Mouse (Mus musculus) liver, embryonic 11.5 days (tissue): ENCODE results near the gene Pgm3. TPM values are rescaled to one million over a fixed set of nuclear protein-coding genes. Genes with fewer than 3 reads are reported as not detected.
"Not testable (repeated sequence)": the region's sequence is repeated elsewhere in the genome, so short reads cannot be mapped to it uniquely, and the experiment has no call there.

Source experiments
- ATAC-seq: fragments of 200-750 bp; cut with Nextera tagmentation; replicated peaks from 2 replicates; pipeline ENCODE4 v1.8.0; 2017; ENCODE audit warnings: moderate number of reproducible peaks, mild to moderate bottlenecking, moderate TSS enrichment, moderate library complexity; ENCODE audit not compliant: low FRiP score
- DNase-seq: peaks from one replicate; pipeline ENCODE4 v3.0.0-alpha.2; 2017; ENCODE audit warnings: low spot score
- H3K27ac ChIP-seq: fragments of 300-500 bp; sonication (generic); 2 replicates; pipeline ENCODE4 v1.5.1; 2014; ENCODE audit warnings: mild to moderate bottlenecking, low read depth, low read length, control low read depth
- H3K27me3 ChIP-seq: fragments of 300-500 bp; sonication (generic); replicated peaks from 2 replicates; pipeline ENCODE4 v1.6.1; 2014; ENCODE audit warnings: low read length, mixed read lengths; ENCODE audit not compliant: control insufficient read depth, insufficient read depth
- H3K36me3 ChIP-seq: fragments of 300-500 bp; sonication (generic); 2 replicates; pipeline ENCODE4 v1.6.1; 2014; ENCODE audit warnings: mild to moderate bottlenecking, low read length, moderate library complexity, mixed read lengths; ENCODE audit not compliant: control insufficient read depth, insufficient read depth
- H3K4me1 ChIP-seq: fragments of 300-500 bp; sonication (generic); replicated peaks from 2 replicates; pipeline ENCODE4 v1.6.1; 2014; ENCODE audit warnings: low read length, mixed read lengths; ENCODE audit not compliant: control insufficient read depth, insufficient read depth
- H3K4me2 ChIP-seq: fragments of 300-500 bp; sonication (generic); 2 replicates; pipeline ENCODE4 v1.6.1; 2014; ENCODE audit warnings: mild to moderate bottlenecking, control low read depth, moderate library complexity
- H3K4me3 ChIP-seq: fragments of 300-500 bp; sonication (generic); 2 replicates; pipeline ENCODE4 v1.5.1; 2014; ENCODE audit warnings: low read depth, low read length, control low read depth
- H3K9ac ChIP-seq: fragments of 300-500 bp; sonication (generic); 2 replicates; pipeline ENCODE4 v1.6.1; 2014; ENCODE audit warnings: low read depth, low read length, control low read depth
- H3K9me3 ChIP-seq: fragments of 300-500 bp; sonication (generic); 2 replicates; pipeline ENCODE4 v1.6.1; 2016; ENCODE audit warnings: low read length, inconsistent platforms, mixed read lengths; ENCODE audit not compliant: control insufficient read depth
- WGBS: fragments of 180-500 bp; shearing (Covaris S2); extraction: QIAGEN DNeasy Blood & Tissue Kit; methylation state at CpG from one replicate; pipeline ENCODE4 v1.1.7; 2014; 5-methylcytosine and 5-hydroxymethylcytosine counted together
- polyA plus RNA-seq: library from polyadenylated mRNA; unstranded; fragments of >200 nt; fragmentation: Nextera tagmentation; extraction: Ambion mirVana; gene quantifications from 2 replicates; pipeline ENCODE4 v1.2.1, GENCODE M21; 2014

Gene Pgm3
- polyA plus RNA-seq, 1 experiment from 2014 or later, result 25.9 TPM

DNA sequence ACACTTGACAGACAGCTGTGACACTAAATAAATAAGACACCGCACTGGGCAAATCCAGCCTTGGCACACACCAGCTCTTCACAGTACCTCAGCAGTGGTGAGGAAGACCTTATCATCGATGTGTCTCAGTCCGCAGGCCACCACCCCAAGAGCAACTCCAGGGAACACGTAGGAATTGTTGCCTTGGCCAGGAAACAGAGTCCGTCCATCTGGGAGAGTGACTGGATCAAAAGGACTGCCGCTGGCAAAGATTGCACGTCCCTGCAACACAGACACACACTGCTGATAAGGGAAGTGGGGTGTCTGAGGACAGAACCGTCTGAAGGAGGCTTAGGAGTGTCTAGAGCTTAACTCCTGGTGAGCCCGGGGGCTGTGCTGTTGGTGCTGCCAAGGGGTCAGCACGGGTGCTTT, 22.7 kb upstream of the Pgm3 start:
- H3K27ac ChIP-seq, ATAC-seq: not testable (repeated sequence)
- 49% methylated on average over 9 of the region's 10 CpGs for WGBS

DNA sequence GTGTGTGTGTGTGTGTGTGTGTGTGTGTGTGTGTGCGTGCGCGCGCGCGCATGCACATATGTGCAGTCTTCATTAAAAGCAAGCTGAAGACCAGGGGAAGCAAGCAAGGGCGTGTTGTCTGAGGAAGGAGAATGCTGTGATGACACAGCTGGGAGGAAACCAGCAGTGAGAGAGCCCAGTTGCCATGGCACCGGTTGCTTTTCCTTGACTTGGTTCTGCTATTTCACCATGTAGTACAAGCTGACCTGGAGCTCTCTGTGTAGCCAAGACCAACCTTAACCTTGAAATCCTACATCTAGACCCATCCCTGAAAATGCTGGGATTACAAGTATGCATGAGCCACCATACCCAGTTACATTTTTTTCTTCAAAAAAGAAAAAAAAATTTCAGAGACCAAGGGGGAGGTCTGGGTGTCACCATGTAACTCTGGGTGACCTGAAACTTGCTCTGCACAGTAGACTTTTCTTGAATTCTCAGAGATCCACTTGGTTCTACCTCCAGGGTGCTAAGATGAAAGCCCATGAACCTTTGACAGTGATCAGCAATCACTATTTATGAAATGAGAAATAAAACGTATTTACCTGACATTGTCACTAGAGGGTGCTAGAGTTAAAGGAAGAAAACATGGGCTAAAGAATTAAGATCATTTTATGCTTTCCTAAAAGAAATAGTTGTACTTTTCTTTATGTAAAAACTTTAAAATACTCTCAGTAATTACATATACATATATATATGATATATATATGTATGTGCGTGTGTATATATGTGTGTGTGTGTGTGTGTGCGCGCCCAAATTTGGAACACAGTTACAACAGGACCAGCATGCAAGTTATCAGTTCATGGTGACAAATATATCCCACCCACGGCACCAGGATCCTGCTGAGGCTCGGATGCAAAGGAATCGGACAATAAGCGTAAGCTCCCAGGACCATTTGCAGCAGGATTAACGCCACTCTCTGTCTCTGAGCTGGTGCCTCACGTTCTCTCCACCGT, 21.3 kb upstream of the Pgm3 start:
- no peaks in the 10 kb centered on the region for H3K4me1 ChIP-seq
- no peaks in the 10 kb centered on the region for H3K27me3 ChIP-seq
- no peak for ATAC-seq
- DNase-seq, result no peak
- WGBS, result 71% methylated on average over 19 of the region's 19 CpGs
- H3K9me3 ChIP-seq, result no peaks in the 10 kb centered on the region
- no peak overlapping the region for H3K4me2 ChIP-seq
- H3K9ac ChIP-seq, result no peak overlapping the region
- no peak overlapping the region for H3K4me3 ChIP-seq
- no peaks in the 10 kb centered on the region for H3K36me3 ChIP-seq
- H3K27ac ChIP-seq, result no peak overlapping the region

More for the DNA sequence above, 22.7 kb upstream of the Pgm3 start:
- H3K27me3 ChIP-seq, DNase-seq, H3K9ac ChIP-seq, H3K4me3 ChIP-seq, H3K4me1 ChIP-seq, H3K36me3 ChIP-seq, H3K4me2 ChIP-seq, H3K9me3 ChIP-seq: not testable (repeated sequence)

GRCm38 (mm10) chr9:86587019-86587795, 15.6 kb upstream of the Pgm3 start:
- no peak overlapping the region for H3K9ac ChIP-seq
- no peak overlapping the region for H3K4me2 ChIP-seq
- no peak overlapping the region for H3K27ac ChIP-seq
- DNase-seq (no peak), ATAC-seq (no peak)
- no peaks in the 10 kb centered on the region for H3K9me3 ChIP-seq
- H3K27me3 ChIP-seq, result no peaks in the 10 kb centered on the region
- WGBS, result 89% methylated on average over 11 of the region's 11 CpGs
- H3K4me1 ChIP-seq, result no peaks in the 10 kb centered on the region
- no peaks in the 10 kb centered on the region for H3K36me3 ChIP-seq
- H3K4me3 ChIP-seq, result no peak overlapping the region

GRCm38 (mm10) chr9:86583740-86584139, 12.1 kb upstream of the Pgm3 start:
- DNase-seq (peak; percentile 46), ATAC-seq (peak; percentile 51; the same call in 1 of the 2 replicates)
- no peak overlapping the region for H3K4me2 ChIP-seq
- no peak overlapping the region for H3K4me3 ChIP-seq
- H3K27ac ChIP-seq, result no peak overlapping the region
- no peaks in the 10 kb centered on the region; the same call in 1 of the 2 replicates for H3K4me1 ChIP-seq
- no peaks in the 10 kb centered on the region for H3K27me3 ChIP-seq
- H3K9me3 ChIP-seq, result no peaks in the 10 kb centered on the region
- no peak overlapping the region for H3K9ac ChIP-seq
- 45% methylated on average over 3 of the region's 3 CpGs for WGBS
- H3K36me3 ChIP-seq, result no peaks in the 10 kb centered on the region

- H3K4me1 ChIP-seq, result no peaks in the 10 kb centered on the region; the same call in 1 of the 2 replicates
- no peaks in the 10 kb centered on the region for H3K27me3 ChIP-seq
- 46% methylated on average over 10 of the region's 10 CpGs for WGBS
- ATAC-seq (0 out of 2 replicates have a peak, but pooled peaks have one; percentile 26), DNase-seq (no peak)
- H3K9ac ChIP-seq, result no peak overlapping the region
- no peaks in the 10 kb centered on the region for H3K9me3 ChIP-seq
- H3K4me2 ChIP-seq, result peak overlapping the region; percentile 37; the same call in 1 of the 2 replicates
- no peak overlapping the region for H3K4me3 ChIP-seq
- no peaks in the 10 kb centered on the region for H3K36me3 ChIP-seq
- H3K27ac ChIP-seq, result no peak overlapping the region
Measured at GRCm38 (mm10) chr9:86579657-86580056, 8.0 kb upstream of the Pgm3 start.

GRCm38 (mm10) chr9:86575178-86575577, 3.5 kb upstream of the Pgm3 start:
- no peaks in the 10 kb centered on the region for H3K36me3 ChIP-seq
- WGBS, result 83% methylated on average over 6 of the region's 6 CpGs
- H3K4me3 ChIP-seq, result no peak overlapping the region
- H3K9ac ChIP-seq, result no peak overlapping the region
- H3K27ac ChIP-seq, result no peak overlapping the region
- no peaks in the 10 kb centered on the region for H3K27me3 ChIP-seq
- no peak overlapping the region for H3K4me2 ChIP-seq
- H3K4me1 ChIP-seq, result peaks cover 3% of the 10 kb centered on the region; the same call in 1 of the 2 replicates
- ATAC-seq (no peak), DNase-seq (no peak)
- no peaks in the 10 kb centered on the region for H3K9me3 ChIP-seq

DNA sequence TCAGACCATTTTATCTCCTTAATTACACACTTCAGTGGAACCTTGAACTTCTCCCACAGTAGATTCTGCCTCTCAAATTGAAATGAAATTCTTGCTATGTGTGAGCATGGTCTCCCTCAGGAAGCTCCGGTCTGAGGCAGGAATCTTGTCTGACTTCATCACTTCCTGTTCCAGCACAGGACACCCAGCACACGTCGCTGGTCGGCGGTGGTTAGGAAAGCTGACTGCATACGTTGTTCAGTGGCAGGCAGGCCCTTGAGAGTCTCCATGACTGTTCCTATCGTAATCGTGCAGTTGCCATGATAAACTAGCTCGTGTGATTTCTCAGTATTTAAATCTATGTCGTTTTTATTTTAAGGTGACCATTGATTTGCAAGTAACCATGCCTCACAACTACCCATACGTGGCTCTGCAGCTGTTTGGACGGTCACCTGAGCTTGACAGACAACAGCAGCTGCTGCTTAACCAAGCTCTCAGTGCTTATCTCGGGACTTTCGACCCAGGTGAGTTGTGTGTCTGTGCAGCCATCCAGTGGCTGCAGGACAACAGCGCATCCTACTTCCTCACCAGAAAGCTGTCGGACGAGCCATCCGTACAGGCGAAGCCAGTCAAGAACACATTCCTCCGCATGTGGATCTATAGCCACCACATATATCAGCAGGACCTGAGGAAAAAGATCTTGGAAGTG, 2.1 kb upstream of the Pgm3 start:
- Histone ChIP-seq H3K9ac (no peak overlapping the region), H3K27me3 (no peaks in the 10 kb centered on the region), H3K4me2 (no peak overlapping the region; the same call in 1 of the 2 replicates), H3K4me1 (peaks cover 3% of the 10 kb centered on the region; the same call in 1 of the 2 replicates), H3K9me3 (no peaks in the 10 kb centered on the region), H3K27ac (no peak overlapping the region), H3K4me3 (no peak overlapping the region), H3K36me3 (no peaks in the 10 kb centered on the region)
- DNase-seq (no peak), ATAC-seq (no peak)
- WGBS, result 60% methylated on average over 20 of the region's 20 CpGs

- Histone ChIP-seq H3K9ac (peak overlapping the region; percentile 51; the same call in 1 of the 2 replicates), H3K36me3 (no peaks in the 10 kb centered on the region), H3K4me3 (peak overlapping the region; percentile 78), H3K4me1 (peaks cover 3% of the 10 kb centered on the region; the same call in 1 of the 2 replicates), H3K9me3 (no peaks in the 10 kb centered on the region), H3K27ac (no peak overlapping the region), H3K27me3 (no peaks in the 10 kb centered on the region), H3K4me2 (peak overlapping the region; percentile 100)
- peak; percentile 74 for DNase-seq
- WGBS, result 5% methylated on average over 13 of the region's 13 CpGs
- ATAC-seq, result peak; percentile 32; the same call in 1 of the 2 replicates
Measured at GRCm38 (mm10) chr9:86572636-86573291, 1.1 kb upstream of the Pgm3 start.
